In genomic region chr6:135333994-135334651, GRCm38 (mm10) we compare ENCODE assay signal across 9 mouse cellular contexts. TPM values are rescaled to one million over a fixed set of nuclear protein-coding genes. Genes with fewer than 3 reads are reported as not detected.
A peak's percentile ranks its signal among the peaks of the same experiment; 100 is the strongest.
DNase-seq lines count a peak whose midpoint lies in the region; ATAC-seq lines count a peak whose summit lies in the region.
"Had no signal": no experiment of that assay in that cellular context is flagged by ENCODE, and none has a peak within 500 bp of the region (broad histone marks: within the 10 kb centered on the region; RNA-seq: fewer than 3 reads in every experiment).

No protein-coding gene starts in this region.

- no peak overlapping the region for H3K4me2 ChIP-seq in midbrain, embryonic 15.5 days
- H3K4me2 ChIP-seq in midbrain, embryonic 16.5 days (ENCODE audit: low read length), result no peak overlapping the region
- no peak overlapping the region for H3K4me2 ChIP-seq in kidney, embryonic 14.5 days (replicated peaks; ENCODE audit: low read depth, low read length)
- H3K4me2 ChIP-seq: liver, embryonic 13.5 days had no signal

- 79% methylated on average over 5 of the region's 5 CpGs for WGBS in midbrain, embryonic 15.5 days
- 76% methylated on average over 5 of the region's 5 CpGs for WGBS in midbrain, embryonic 16.5 days
- whole genome bisulfite sequencing in kidney, embryonic 14.5 days, result 65% methylated on average over 5 of the region's 5 CpGs

- no peak overlapping the region for H3K4me3 ChIP-seq in midbrain, embryonic 15.5 days
- no peak overlapping the region for H3K4me3 ChIP-seq in midbrain, embryonic 16.5 days (ENCODE audit: low read depth, low read length)
- H3K4me3 ChIP-seq in kidney, embryonic 14.5 days (ENCODE audit: low read length), result no peak overlapping the region
- H3K4me3 ChIP-seq: liver, embryonic 13.5 days had no signal

- peaks cover 19% of the 10 kb centered on the region for H3K4me1 ChIP-seq in midbrain, embryonic 15.5 days
- H3K4me1 ChIP-seq in midbrain, embryonic 16.5 days (ENCODE audit: control insufficient read depth, insufficient read depth, low read length), result peaks cover 14% of the 10 kb centered on the region
- H3K4me1 ChIP-seq in kidney, embryonic 14.5 days (ENCODE audit: control insufficient read depth, insufficient read depth, low read length), result peaks cover 11% of the 10 kb centered on the region; the same call in 1 of the 2 replicates

- H3K9ac ChIP-seq in midbrain, embryonic 15.5 days, result no peak overlapping the region
- no peak overlapping the region for H3K9ac ChIP-seq in midbrain, embryonic 16.5 days (ENCODE audit: low read depth, low read length)
- no peak overlapping the region for H3K9ac ChIP-seq in kidney, embryonic 14.5 days (ENCODE audit: low read depth, low read length)
- H3K9ac ChIP-seq: liver, embryonic 13.5 days had no signal

- ATAC-seq in midbrain, embryonic 15.5 days (replicated peaks), result no peak
- ATAC-seq in midbrain, embryonic 16.5 days, result no peak; the same call in 1 of the 2 replicates
- no peak; the same call in 1 of the 2 replicates for ATAC-seq in kidney, embryonic 14.5 days (ENCODE audit: low FRiP score, low TSS enrichment)

- intact Hi-C loops in left cerebral cortex, postnatal 4 days (cut with DNase I), result no loop called here

- no peaks in the 10 kb centered on the region for H3K9me3 ChIP-seq in midbrain, embryonic 15.5 days
- H3K9me3 ChIP-seq in midbrain, embryonic 16.5 days (replicated peaks; ENCODE audit: control insufficient read depth, low read length, poor library complexity, severe bottlenecking), result no peaks in the 10 kb centered on the region
- H3K9me3 ChIP-seq in kidney, embryonic 14.5 days (ENCODE audit: control insufficient read depth, low read length), result no peaks in the 10 kb centered on the region
- H3K9me3 ChIP-seq: liver, embryonic 13.5 days had no signal

- no peaks in the 10 kb centered on the region for H3K27me3 ChIP-seq in midbrain, embryonic 15.5 days (replicated peaks)
- H3K27me3 ChIP-seq in midbrain, embryonic 16.5 days (ENCODE audit: control insufficient read depth, insufficient read depth, low read depth, low read length), result no peaks in the 10 kb centered on the region
- no peaks in the 10 kb centered on the region for H3K27me3 ChIP-seq in kidney, embryonic 14.5 days (ENCODE audit: control insufficient read depth, insufficient read depth, low read length)
- H3K27me3 ChIP-seq: liver, embryonic 13.5 days had no signal

- no peaks in the 10 kb centered on the region for H3K36me3 ChIP-seq in midbrain, embryonic 15.5 days (replicated peaks)
- H3K36me3 ChIP-seq in midbrain, embryonic 16.5 days (ENCODE audit: control insufficient read depth, insufficient read depth, low read length), result no peaks in the 10 kb centered on the region
- H3K36me3 ChIP-seq in kidney, embryonic 14.5 days (ENCODE audit: control insufficient read depth, insufficient read depth, low read length), result no peaks in the 10 kb centered on the region
- H3K36me3 ChIP-seq: liver, embryonic 13.5 days had no signal

- peak overlapping the region; percentile 34; the same call in 1 of the 2 replicates for H3K27ac ChIP-seq in midbrain, embryonic 15.5 days
- H3K27ac ChIP-seq in midbrain, embryonic 16.5 days (ENCODE audit: low read length), result no peak overlapping the region
- peak overlapping the region; percentile 21; the same call in 1 of the 2 replicates for H3K27ac ChIP-seq in kidney, embryonic 14.5 days (ENCODE audit: low read depth, low read length)
- H3K27ac ChIP-seq: liver, embryonic 13.5 days had no signal

- peak; percentile 58 to 70 for DNase-seq in heart, adult 18-20 months
- peak; percentile 80 for DNase-seq in skeletal muscle tissue, adult 2 months (ENCODE audit: low read depth, low spot score)
- DNase-seq in testis, postnatal 10 days (ENCODE audit: low spot score), result no peak
- DNase-seq in ovary, postnatal 10 days (ENCODE audit: low spot score), result no peak
- no peak for DNase-seq in left cerebral cortex, postnatal 4 days
- DNase-seq: liver, embryonic 13.5 days had no signal

RNA-seq across cellular contexts. Expression of gene Pbp2, which starts 23.9 kb away (rescaled TPM):
- polyA plus RNA-seq in midbrain, embryonic 15.5 days (2015; fragmentation: Nextera tagmentation; extraction: Ambion mirVana), result not detected in 2 replicates
- not detected in 2 replicates for polyA plus RNA-seq in midbrain, embryonic 16.5 days (2015; fragmentation: Nextera tagmentation; extraction: Ambion mirVana)
- not detected for total RNA-seq in heart, adult 18-20 months (2021)
- polyA plus RNA-seq in kidney, embryonic 14.5 days (2014; fragmentation: Nextera tagmentation; extraction: Ambion mirVana), result 0.30 and 0.50 TPM in 2 replicates
- total RNA-seq in left cerebral cortex, postnatal 4 days (2021), result not detected
- polyA plus RNA-seq: liver, embryonic 13.5 days had no signal

RNA-seq across cellular contexts. Expression of gene Emp1, which starts 28.2 kb away (rescaled TPM):
- polyA plus RNA-seq in midbrain, embryonic 15.5 days (2015; fragmentation: Nextera tagmentation; extraction: Ambion mirVana), result 7.3 and 7.6 TPM in 2 replicates
- 7.5 TPM in 2 replicates for polyA plus RNA-seq in midbrain, embryonic 16.5 days (2015; fragmentation: Nextera tagmentation; extraction: Ambion mirVana)
- total RNA-seq in heart, adult 18-20 months (2021), result 10 to 100 TPM; 39.9 to 43.1 TPM
- polyA plus RNA-seq in kidney, embryonic 14.5 days (2014; fragmentation: Nextera tagmentation; extraction: Ambion mirVana), result 14.0 and 23.7 TPM in 2 replicates
- 1 to 10 TPM; 6.0 to 7.1 TPM for total RNA-seq in left cerebral cortex, postnatal 4 days (2021)

Comparison
In these comparisons a context has a peak if more than half of its experiments do, and no peak if none do; other contexts are left out.
1. DNase-seq: peak in heart, adult 18-20 months (2 of 2) and skeletal muscle tissue, adult 2 months (single experiment); none in testis, postnatal 10 days (single experiment), ovary, postnatal 10 days (single experiment) and left cerebral cortex, postnatal 4 days (single experiment).